In genomic region chr1:156761430-156761801, GRCm38 (mm10) we compare ENCODE assay signal across 14 mouse cellular contexts. TPM values are rescaled to one million over a fixed set of nuclear protein-coding genes. Genes with fewer than 3 reads are reported as not detected.
A peak's percentile ranks its signal among the peaks of the same experiment; 100 is the strongest.
DNase-seq lines count a peak whose midpoint lies in the region; ATAC-seq and TF ChIP-seq lines count a peak whose summit lies in the region.
"Had no signal": no experiment of that assay in that cellular context is flagged by ENCODE, and none has a peak within 500 bp of the region (broad histone marks: within the 10 kb centered on the region; RNA-seq: fewer than 3 reads in every experiment).

No protein-coding gene starts in this region.

- no peak for TF ChIP-seq CTCF in lung, postnatal 0 days (IDR thresholded peaks at IDR 0.05)

- H3K9me3 ChIP-seq in hindbrain, embryonic 10.5 days = peaks cover 19% of the 10 kb centered on the region
- H3K9me3 ChIP-seq in hindbrain, embryonic 14.5 days (ENCODE audit: control insufficient read depth, low read length) = peaks cover 1% of the 10 kb centered on the region; the same call in 1 of the 2 replicates
- H3K9me3 ChIP-seq in embryonic facial prominence, embryonic 12.5 days = 0 out of 2 replicates have a peak, but pooled peaks cover 5% of the 10 kb centered on the region
- H3K9me3 ChIP-seq in kidney, embryonic 15.5 days (replicated peaks) = peaks cover 6% of the 10 kb centered on the region; the same call in 1 of the 2 replicates
- H3K9me3 ChIP-seq in lung, postnatal 0 days (ENCODE audit: low read length) = no peaks in the 10 kb centered on the region

- peaks cover 52% of the 10 kb centered on the region for H3K4me1 ChIP-seq in hindbrain, embryonic 10.5 days (replicated peaks)
- H3K4me1 ChIP-seq in hindbrain, embryonic 14.5 days (replicated peaks; ENCODE audit: control insufficient read depth, insufficient read depth, low read length) = 0 out of 2 replicates have a peak, but pooled peaks cover 5% of the 10 kb centered on the region
- H3K4me1 ChIP-seq in embryonic facial prominence, embryonic 12.5 days = peaks cover 33% of the 10 kb centered on the region
- H3K4me1 ChIP-seq in kidney, embryonic 15.5 days = peaks cover 12% of the 10 kb centered on the region
- no peaks in the 10 kb centered on the region for H3K4me1 ChIP-seq in lung, postnatal 0 days (ENCODE audit: insufficient read depth, low read depth, low read length)

- H3K4me2 ChIP-seq in hindbrain, embryonic 14.5 days (replicated peaks) = no peak overlapping the region
- H3K4me2 ChIP-seq in embryonic facial prominence, embryonic 12.5 days (replicated peaks) = 0 out of 2 replicates have a peak overlapping the region, but pooled peaks have one; percentile 9
- no peak overlapping the region for H3K4me2 ChIP-seq in kidney, embryonic 15.5 days
- H3K4me2 ChIP-seq in lung, postnatal 0 days (replicated peaks; ENCODE audit: low read depth, low read length) = no peak overlapping the region

- H3K27me3 ChIP-seq in hindbrain, embryonic 10.5 days (ENCODE audit: insufficient read depth, poor library complexity, severe bottlenecking) = peaks cover 3% of the 10 kb centered on the region; the same call in 1 of the 2 replicates
- H3K27me3 ChIP-seq in hindbrain, embryonic 14.5 days (ENCODE audit: control insufficient read depth, insufficient read depth, low read length) = no peaks in the 10 kb centered on the region
- no peaks in the 10 kb centered on the region for H3K27me3 ChIP-seq in embryonic facial prominence, embryonic 12.5 days
- H3K27me3 ChIP-seq in kidney, embryonic 15.5 days = no peaks in the 10 kb centered on the region
- H3K27me3 ChIP-seq in lung, postnatal 0 days (replicated peaks; ENCODE audit: insufficient read depth, low read length) = no peaks in the 10 kb centered on the region

- H3K9ac ChIP-seq in hindbrain, embryonic 14.5 days = no peak overlapping the region
- H3K9ac ChIP-seq in embryonic facial prominence, embryonic 12.5 days = no peak overlapping the region
- H3K9ac ChIP-seq in kidney, embryonic 15.5 days = no peak overlapping the region
- no peak overlapping the region for H3K9ac ChIP-seq in lung, postnatal 0 days (replicated peaks; ENCODE audit: low read depth)
- H3K9ac ChIP-seq: liver, postnatal 0 days had no signal

- TF ChIP-seq EP300 in lung, postnatal 0 days (IDR thresholded peaks at IDR 0.05) = no peak

- 70% methylated on average over 10 of the region's 10 CpGs for WGBS in hindbrain, embryonic 10.5 days
- 66% methylated on average over 10 of the region's 10 CpGs for WGBS in hindbrain, embryonic 14.5 days
- 38% methylated on average over 10 of the region's 10 CpGs for WGBS in embryonic facial prominence, embryonic 12.5 days
- WGBS in kidney, embryonic 15.5 days = 49% methylated on average over 10 of the region's 10 CpGs
- 48% methylated on average over 10 of the region's 10 CpGs for WGBS in lung, postnatal 0 days

- H3K27ac ChIP-seq in hindbrain, embryonic 10.5 days = peak overlapping the region; percentile 36
- no peak overlapping the region for H3K27ac ChIP-seq in hindbrain, embryonic 14.5 days
- H3K27ac ChIP-seq in embryonic facial prominence, embryonic 12.5 days = peak overlapping the region; percentile 96
- peak overlapping the region; percentile 63 for H3K27ac ChIP-seq in kidney, embryonic 15.5 days
- H3K27ac ChIP-seq in lung, postnatal 0 days (ENCODE audit: low read length) = no peak overlapping the region

- no peak for ATAC-seq in hindbrain, embryonic 14.5 days (ENCODE audit: low FRiP score)
- peak; percentile 71 for ATAC-seq in embryonic facial prominence, embryonic 12.5 days (ENCODE audit: insufficient number of reproducible peaks, insufficient read depth, low FRiP score, low TSS enrichment)
- ATAC-seq in kidney, embryonic 15.5 days (replicated peaks; ENCODE audit: low FRiP score) = peak; percentile 71
- peak; percentile 67 for ATAC-seq in lung, postnatal 0 days
- ATAC-seq: CD4-positive, CD25-positive, alpha-beta regulatory T cell, adult 4 months; liver, postnatal 0 days had no signal

- DNase-seq in hindbrain, embryonic 10.5 days (ENCODE audit: low spot score) = no peak
- no peak for DNase-seq in hindbrain, embryonic 14.5 days (ENCODE audit: low spot score)
- DNase-seq in lung, postnatal 0 days (ENCODE audit: low spot score) = peak; percentile 45
- DNase-seq in spleen, postnatal 36 days (ENCODE audit: low spot score in 2 of 2) = no peak
- no peak for DNase-seq in T-cell, adult 2 months (ENCODE audit: low spot score)
- no peak for DNase-seq in thymus, postnatal 4 days
- DNase-seq: adrenal gland, postnatal 25 days; cerebellum, adult 11-12 months; liver, postnatal 0 days; midbrain, embryonic 14.5 days; thymus, postnatal 14 days had no signal

- no peaks in the 10 kb centered on the region for H3K36me3 ChIP-seq in hindbrain, embryonic 10.5 days
- no peaks in the 10 kb centered on the region for H3K36me3 ChIP-seq in hindbrain, embryonic 14.5 days (replicated peaks; ENCODE audit: control insufficient read depth, insufficient read depth)
- H3K36me3 ChIP-seq in embryonic facial prominence, embryonic 12.5 days = no peaks in the 10 kb centered on the region
- 0 out of 2 replicates have a peak, but pooled peaks cover under 1% of the 10 kb centered on the region for H3K36me3 ChIP-seq in kidney, embryonic 15.5 days
- H3K36me3 ChIP-seq in lung, postnatal 0 days (ENCODE audit: insufficient read depth, low read length) = no peaks in the 10 kb centered on the region

- H3K4me3 ChIP-seq in hindbrain, embryonic 10.5 days = no peak overlapping the region
- H3K4me3 ChIP-seq in hindbrain, embryonic 14.5 days (replicated peaks; ENCODE audit: low read length) = no peak overlapping the region
- H3K4me3 ChIP-seq in embryonic facial prominence, embryonic 12.5 days = no peak overlapping the region
- no peak overlapping the region for H3K4me3 ChIP-seq in kidney, embryonic 15.5 days (replicated peaks)
- H3K4me3 ChIP-seq in lung, postnatal 0 days (ENCODE audit: low read depth, low read length) = no peak overlapping the region

RNA-seq across cellular contexts. Expression of gene Fam20b, which starts 42.5 kb away (rescaled TPM):
- 19.4 and 19.9 TPM in 2 replicates for polyA plus RNA-seq in hindbrain, embryonic 10.5 days (2016; fragmentation: Nextera tagmentation; extraction: Ambion mirVana)
- polyA plus RNA-seq in hindbrain, embryonic 14.5 days (2014; fragmentation: Nextera tagmentation; extraction: Ambion mirVana) = 33.9 and 38.8 TPM in 2 replicates
- 26.0 and 26.2 TPM in 2 replicates for polyA plus RNA-seq in embryonic facial prominence, embryonic 12.5 days (2016; fragmentation: Nextera tagmentation; extraction: Ambion mirVana)
- polyA plus RNA-seq in kidney, embryonic 15.5 days (2015; fragmentation: Nextera tagmentation; extraction: Ambion mirVana) = 32.0 and 33.5 TPM in 2 replicates
- polyA plus RNA-seq in lung, postnatal 0 days (2015; fragmentation: Nextera tagmentation; extraction: Ambion mirVana) = 15.3 and 16.4 TPM in 2 replicates

Comparison
In these comparisons a context has a peak if more than half of its experiments do, and no peak if none do; other contexts are left out.
1. H3K27ac ChIP-seq: peak in hindbrain, embryonic 10.5 days (single experiment), embryonic facial prominence, embryonic 12.5 days (single experiment) and kidney, embryonic 15.5 days (single experiment); none in hindbrain, embryonic 14.5 days (single experiment) and lung, postnatal 0 days (single experiment).